Mouse (Mus musculus): ENCODE results near the gene Pnlip. TPM values are rescaled to one million over a fixed set of nuclear protein-coding genes. Genes with fewer than 3 reads are reported as not detected.

Pnlip gene
- polyA plus RNA-seq, 1 experiment: not detected

GRCm38 (mm10) chr19:58621646-58622045 lies 30.7 kb upstream of the Pnlip start:
- Histone ChIP-seq H3K4me2 (ENCODE audit: low read depth) (no peak overlapping the region), H3K36me3 (ENCODE audit: control insufficient read depth, insufficient read depth) (no peaks in the 10 kb centered on the region), H3K4me3 (no peak overlapping the region), H3K27me3 (ENCODE audit: control insufficient read depth, insufficient read depth, insufficient read length) (no peaks in the 10 kb centered on the region), H3K79me2 (ENCODE audit: control insufficient read depth, insufficient read depth) (no peaks in the 10 kb centered on the region), H3ac (ENCODE audit: control insufficient read depth, insufficient read length) (no peak overlapping the region)
- TF ChIP-seq USF1 (IDR thresholded peaks at IDR 0.05; ENCODE audit: low read depth) (no peak), MYOD1 (IDR thresholded peaks at IDR 0.05; ENCODE audit: control insufficient read depth in 1 of 3, insufficient read length in 2 of 3, low read depth in 2 of 3) (no peak), TCF12 (IDR thresholded peaks at IDR 0.05; ENCODE audit: insufficient read depth, poor library complexity, severe bottlenecking) (no peak), POLR2AphosphoS2 (IDR thresholded peaks at IDR 0.05; ENCODE audit: insufficient read length, low read depth) (no peak), MYOG (IDR thresholded peaks at IDR 0.05; ENCODE audit: control insufficient read depth in 1 of 3, insufficient read depth in 1 of 3, insufficient read length in 2 of 3, low read depth in 2 of 3) (no peak), MAX (IDR thresholded peaks at IDR 0.05; ENCODE audit: low read depth) (no peak)

GRCm38 (mm10) chr19:58624799-58625198 lies 27.5 kb upstream of the Pnlip start:
- no peaks in the 10 kb centered on the region for H3K27me3 ChIP-seq (ENCODE audit: control insufficient read depth, insufficient read depth, insufficient read length)

GRCm38 (mm10) chr19:58625254-58625947 lies 26.9 kb upstream of the Pnlip start:
- H3K27me3 ChIP-seq (ENCODE audit: control insufficient read depth, insufficient read depth, insufficient read length): no peaks in the 10 kb centered on the region
- H3K4me2 ChIP-seq (ENCODE audit: low read depth): no peak overlapping the region
- H3K4me3 ChIP-seq: no peak overlapping the region
- no peak for TF ChIP-seq E2F4 (IDR thresholded peaks at IDR 0.05; ENCODE audit: insufficient read depth)
- TF ChIP-seq MYOG (IDR thresholded peaks at IDR 0.05; ENCODE audit: control insufficient read depth in 1 of 3, insufficient read depth in 1 of 3, insufficient read length in 2 of 3, low read depth in 2 of 3): no peak
- TF ChIP-seq POLR2A (IDR thresholded peaks at IDR 0.05; ENCODE audit: insufficient read length, low read depth): no peak
- no peak for TF ChIP-seq TCF3 (IDR thresholded peaks at IDR 0.05; ENCODE audit: insufficient read length, low read depth)
- H3K36me3 ChIP-seq (ENCODE audit: control insufficient read depth, insufficient read depth): no peaks in the 10 kb centered on the region
- no peak overlapping the region for H3ac ChIP-seq (ENCODE audit: control insufficient read depth, insufficient read length)
- no peaks in the 10 kb centered on the region for H3K79me2 ChIP-seq (ENCODE audit: control insufficient read depth, insufficient read depth)

More at GRCm38 (mm10) chr19:58624799-58625198, 27.5 kb upstream of the Pnlip start:
- Histone ChIP-seq H3K36me3 (ENCODE audit: control insufficient read depth, insufficient read depth) (no peaks in the 10 kb centered on the region), H3K4me3 (no peak overlapping the region), H3K79me2 (ENCODE audit: control insufficient read depth, insufficient read depth) (no peaks in the 10 kb centered on the region), H3K4me2 (ENCODE audit: low read depth) (no peak overlapping the region), H3ac (ENCODE audit: control insufficient read depth, insufficient read length) (no peak overlapping the region)
- TF ChIP-seq SRF (IDR thresholded peaks at IDR 0.05; ENCODE audit: control insufficient read depth, insufficient read length, low read depth): no peak
- TF ChIP-seq MYOG (IDR thresholded peaks at IDR 0.05; ENCODE audit: control insufficient read depth in 1 of 3, insufficient read depth in 1 of 3, insufficient read length in 2 of 3, low read depth in 2 of 3): no peak
- TF ChIP-seq MAX (IDR thresholded peaks at IDR 0.05; ENCODE audit: low read depth): no peak
- no peak for TF ChIP-seq CEBPB (IDR thresholded peaks at IDR 0.05; ENCODE audit: insufficient read depth, poor library complexity, severe bottlenecking)
- no peak for TF ChIP-seq E2F4 (IDR thresholded peaks at IDR 0.05; ENCODE audit: insufficient read depth)
- no peak for TF ChIP-seq POLR2AphosphoS2 (IDR thresholded peaks at IDR 0.05; ENCODE audit: insufficient read length, low read depth)
- no peak for TF ChIP-seq REST (IDR thresholded peaks at IDR 0.05; ENCODE audit: insufficient read depth, insufficient read length)
- TF ChIP-seq TCF3 (IDR thresholded peaks at IDR 0.05; ENCODE audit: insufficient read length, low read depth): no peak
- TF ChIP-seq USF1 (IDR thresholded peaks at IDR 0.05; ENCODE audit: low read depth): no peak
- no peak for TF ChIP-seq POLR2A (IDR thresholded peaks at IDR 0.05; ENCODE audit: insufficient read length, low read depth)

GRCm38 (mm10) chr19:58627406-58628337 lies 24.6 kb upstream of the Pnlip start:
- Histone ChIP-seq H3ac (ENCODE audit: control insufficient read depth, insufficient read length) (no peak overlapping the region), H3K79me2 (ENCODE audit: control insufficient read depth, insufficient read depth) (no peaks in the 10 kb centered on the region), H3K27me3 (ENCODE audit: control insufficient read depth, insufficient read depth, insufficient read length) (no peaks in the 10 kb centered on the region), H3K4me3 (no peak overlapping the region), H3K36me3 (ENCODE audit: control insufficient read depth, insufficient read depth) (no peaks in the 10 kb centered on the region), H3K4me2 (ENCODE audit: low read depth) (no peak overlapping the region)
- TF ChIP-seq POLR2AphosphoS2 (IDR thresholded peaks at IDR 0.05; ENCODE audit: insufficient read length, low read depth): no peak
- no peak for TF ChIP-seq SRF (IDR thresholded peaks at IDR 0.05; ENCODE audit: control insufficient read depth, insufficient read length, low read depth)

- Histone ChIP-seq H3K4me2 (ENCODE audit: low read depth) (no peak overlapping the region), H3K79me2 (ENCODE audit: control insufficient read depth, insufficient read depth) (no peaks in the 10 kb centered on the region), H3K36me3 (ENCODE audit: control insufficient read depth, insufficient read depth) (no peaks in the 10 kb centered on the region), H3K4me3 (no peak overlapping the region), H3ac (ENCODE audit: control insufficient read depth, insufficient read length) (no peak overlapping the region), H3K27me3 (ENCODE audit: control insufficient read depth, insufficient read depth, insufficient read length) (no peaks in the 10 kb centered on the region)
- TF ChIP-seq USF1 (IDR thresholded peaks at IDR 0.05; ENCODE audit: low read depth) (no peak), REST (IDR thresholded peaks at IDR 0.05; ENCODE audit: insufficient read depth, insufficient read length) (no peak)
Measured at GRCm38 (mm10) chr19:58629351-58629773, 22.9 kb upstream of the Pnlip start.

Measured in myocyte (in vitro differentiated cells).